Mouse (Mus musculus) spleen, adult 2 months (tissue): Measurements from ENCODE around the gene Dock10. TPM values are rescaled to one million over a fixed set of nuclear protein-coding genes. Genes with fewer than 3 reads are reported as not detected.

Source experiments
- DNase-seq, 2 experiments: peaks; one replicate each; pipeline versions ENCODE4 v3.0.0 to v3.0.0-alpha.2; 2012 to 2021; ENCODE audit warnings: low spot score in 2 of 2, low read depth in 1 of 2
- H3K27ac ChIP-seq: fragments of 200-500 bp; 2 replicates; pipeline ENCODE4 v1.5.1; 2012; ENCODE audit warnings: low read length, inconsistent platforms; ENCODE audit not compliant: insufficient read depth
- H3K27me3 ChIP-seq: fragments of 200-500 bp; 2 replicates; pipeline ENCODE4 v1.6.1; 2012; ENCODE audit warnings: mild to moderate bottlenecking, moderate library complexity, low read length, inconsistent platforms; ENCODE audit not compliant: control insufficient read depth, insufficient read depth
- H3K36me3 ChIP-seq: fragments of 200-500 bp; 2 replicates; pipeline ENCODE4 v1.6.1; 2012; ENCODE audit warnings: mild to moderate bottlenecking, low read length, inconsistent platforms; ENCODE audit not compliant: control insufficient read depth, insufficient read depth
- H3K4me1 ChIP-seq: fragments of 200-500 bp; 2 replicates; pipeline ENCODE4 v1.6.1; 2011; ENCODE audit warnings: inconsistent platforms; ENCODE audit not compliant: control insufficient read depth, insufficient read depth, insufficient read length
- H3K4me3 ChIP-seq: fragments of 200-500 bp; 2 replicates; pipeline ENCODE4 v1.5.1; 2011; ENCODE audit warnings: mild to moderate bottlenecking, inconsistent platforms; ENCODE audit not compliant: insufficient read depth, insufficient read length; ENCODE audit errors: extremely low read depth
- CTCF ChIP-seq: fragments of 200-500 bp; IDR thresholded peaks from 2 replicates; pipeline ENCODE4 v1.5.1; 2011; ENCODE audit warnings: mild to moderate bottlenecking, inconsistent platforms; ENCODE audit not compliant: insufficient read depth, insufficient read length, insufficient replicate concordance; ENCODE audit errors: extremely low read depth
- POLR2A ChIP-seq: fragments of 200-500 bp; IDR thresholded peaks from 2 replicates; pipeline ENCODE4 v1.6.1; 2011; ENCODE audit warnings: low read depth, low read length, inconsistent platforms
- WGBS: fragments of 180-500 bp; shearing (Covaris S2); methylation state at CpG from one replicate; pipeline ENCODE4 v1.1.7; 2018; 5-methylcytosine and 5-hydroxymethylcytosine counted together
- polyA plus RNA-seq: library from polyadenylated mRNA; depleted of rRNA; stranded (reverse); fragments of >200 nt; gene quantifications from 2 replicates; pipeline ENCODE4 v1.2.3, GENCODE M21; 2012

Dock10 gene
- polyA plus RNA-seq, 1 experiment, result 28.5 TPM

GRCm38 (mm10) chr1:80727403-80727802 is 30.9 kb downstream of the Dock10 start:
- WGBS, result 74% methylated on average over 4 of the region's 4 CpGs
- Histone ChIP-seq H3K36me3 (no peaks in the 10 kb centered on the region), H3K4me1 (peaks cover 2% of the 10 kb centered on the region), H3K4me3 (no peak overlapping the region), H3K27me3 (no peaks in the 10 kb centered on the region), H3K27ac (no peak overlapping the region)
- no peak for DNase-seq
- no peak for TF ChIP-seq CTCF
- TF ChIP-seq POLR2A, result no peak

- Histone ChIP-seq H3K27me3 (no peaks in the 10 kb centered on the region), H3K4me1 (peaks cover 7% of the 10 kb centered on the region), H3K27ac (no peak overlapping the region), H3K4me3 (no peak overlapping the region), H3K36me3 (no peaks in the 10 kb centered on the region)
- peak; percentile 64 to 78 for DNase-seq
- TF ChIP-seq POLR2A (no peak), CTCF (peak; percentile 78; the same call in 1 of the 2 replicates)
- WGBS, result 13% methylated on average over 4 of the region's 4 CpGs
These were observed 35.7 kb downstream of the Dock10 start for GRCm38 (mm10) chr1:80722647-80723046.

- H3K36me3 ChIP-seq, result no peaks in the 10 kb centered on the region
- peaks cover 7% of the 10 kb centered on the region for H3K4me1 ChIP-seq
- TF ChIP-seq CTCF (no peak), POLR2A (no peak)
- H3K27ac ChIP-seq, result no peak overlapping the region
- no peaks in the 10 kb centered on the region for H3K27me3 ChIP-seq
- 83% methylated on average over 1 of the region's 1 CpGs for WGBS
- H3K4me3 ChIP-seq, result no peak overlapping the region
- no peak for DNase-seq
These were observed 36.3 kb downstream of the Dock10 start for GRCm38 (mm10) chr1:80722001-80722400.

GRCm38 (mm10) chr1:80721181-80721580 is 37.1 kb downstream of the Dock10 start:
- Histone ChIP-seq H3K4me1 (peaks cover 7% of the 10 kb centered on the region), H3K27me3 (no peaks in the 10 kb centered on the region), H3K36me3 (no peaks in the 10 kb centered on the region), H3K27ac (no peak overlapping the region), H3K4me3 (no peak overlapping the region)
- TF ChIP-seq POLR2A (no peak), CTCF (no peak)
- DNase-seq, result no peak
- WGBS, result 91% methylated on average over 2 of the region's 2 CpGs

GRCm38 (mm10) chr1:80720146-80720545 is 38.2 kb downstream of the Dock10 start:
- no peaks in the 10 kb centered on the region for H3K27me3 ChIP-seq
- H3K27ac ChIP-seq, result no peak overlapping the region
- H3K4me1 ChIP-seq, result peaks cover 8% of the 10 kb centered on the region
- no peak overlapping the region for H3K4me3 ChIP-seq
- H3K36me3 ChIP-seq, result no peaks in the 10 kb centered on the region
- no peak for TF ChIP-seq CTCF
- no peak for TF ChIP-seq POLR2A
- DNase-seq, result no peak

- no peak for TF ChIP-seq CTCF
- no peak for TF ChIP-seq POLR2A
- no peak overlapping the region for H3K27ac ChIP-seq
- no peak for DNase-seq
- no peaks in the 10 kb centered on the region for H3K27me3 ChIP-seq
- no peak overlapping the region for H3K4me3 ChIP-seq
- H3K4me1 ChIP-seq, result peaks cover 6% of the 10 kb centered on the region
- no peaks in the 10 kb centered on the region for H3K36me3 ChIP-seq
- WGBS, result 49% methylated on average over 6 of the region's 6 CpGs
These were observed 38.9 kb downstream of the Dock10 start for GRCm38 (mm10) chr1:80719436-80719835.

GRCm38 (mm10) chr1:80718666-80719065 is 39.7 kb downstream of the Dock10 start:
- Histone ChIP-seq H3K27me3 (no peaks in the 10 kb centered on the region), H3K4me3 (no peak overlapping the region), H3K36me3 (no peaks in the 10 kb centered on the region), H3K27ac (no peak overlapping the region), H3K4me1 (peaks cover 7% of the 10 kb centered on the region)
- WGBS, result 92% methylated on average over 1 of the region's 1 CpGs
- TF ChIP-seq POLR2A (no peak), CTCF (no peak)
- DNase-seq, result no peak
